Mouse (Mus musculus): Measurements from ENCODE around the gene Gstm4.
A peak's percentile ranks its signal among the peaks of the same experiment; 100 is the strongest.
"Not testable (repeated sequence)": the region's sequence is repeated elsewhere in the genome, so short reads cannot be mapped to it uniquely, and the experiment has no call there.

Gene Gstm4

GRCm38 (mm10) chr3:108018190-108018820, 26.4 kb downstream of the Gstm4 start:
- DNase-seq (ENCODE audit: low spot score in 2 of 2): no peak

- DNase-seq (ENCODE audit: low spot score in 2 of 2): peak; percentile 94 to 96
These were observed 27.1 kb downstream of the Gstm4 start, which contains the start of gene Gstm1 for GRCm38 (mm10) chr3:108017473-108018189. TSS of gene Gstm1 (minus strand) at chr3:108017973.

- DNase-seq (ENCODE audit: low spot score in 2 of 2): not testable (repeated sequence)
These were observed 28.2 kb downstream of the Gstm4 start for GRCm38 (mm10) chr3:108016468-108016867.

GRCm38 (mm10) chr3:108014974-108015346, 29.7 kb downstream of the Gstm4 start:
- no peak for DNase-seq (ENCODE audit: low spot score in 2 of 2)

- DNase-seq (ENCODE audit: low spot score in 2 of 2): no peak
These were observed 30.4 kb downstream of the Gstm4 start for GRCm38 (mm10) chr3:108014098-108014973.

- DNase-seq (ENCODE audit: low spot score in 2 of 2): peak; percentile 58 to 63
These were observed 31.3 kb downstream of the Gstm4 start for GRCm38 (mm10) chr3:108013331-108013871.

- no peak for DNase-seq (ENCODE audit: low spot score in 2 of 2)
These were observed 33.1 kb downstream of the Gstm4 start for GRCm38 (mm10) chr3:108011558-108011957.

GRCm38 (mm10) chr3:108010286-108010685, 34.4 kb downstream of the Gstm4 start:
- DNase-seq (ENCODE audit: low spot score in 2 of 2): peak; percentile 71 to 78

- no peak for DNase-seq (ENCODE audit: low spot score in 2 of 2)
These were observed 42.7 kb downstream of the Gstm4 start for GRCm38 (mm10) chr3:108002021-108002420.

GRCm38 (mm10) chr3:107999491-107999890, 45.2 kb downstream of the Gstm4 start:
- peak in 1 of 2 experiments; percentile 7 for DNase-seq (ENCODE audit: low spot score in 2 of 2)

GRCm38 (mm10) chr3:107998591-107998990, 46.1 kb downstream of the Gstm4 start:
- peak in 1 of 2 experiments; percentile 6 for DNase-seq (ENCODE audit: low spot score in 2 of 2)

- DNase-seq (ENCODE audit: low spot score in 2 of 2): no peak
These were observed 48.1 kb downstream of the Gstm4 start for GRCm38 (mm10) chr3:107996576-107996975.

GRCm38 (mm10) chr3:107995974-107996373, 48.7 kb downstream of the Gstm4 start:
- DNase-seq (ENCODE audit: low spot score in 2 of 2): not testable (repeated sequence)
